Mouse (Mus musculus): ENCODE results near the gene Stard10. TPM values are rescaled to one million over a fixed set of nuclear protein-coding genes. Genes with fewer than 3 reads are reported as not detected.

Stard10 gene
- polyA plus RNA-seq, 1 experiment from 2014 or later, result 74.1 TPM

DNA sequence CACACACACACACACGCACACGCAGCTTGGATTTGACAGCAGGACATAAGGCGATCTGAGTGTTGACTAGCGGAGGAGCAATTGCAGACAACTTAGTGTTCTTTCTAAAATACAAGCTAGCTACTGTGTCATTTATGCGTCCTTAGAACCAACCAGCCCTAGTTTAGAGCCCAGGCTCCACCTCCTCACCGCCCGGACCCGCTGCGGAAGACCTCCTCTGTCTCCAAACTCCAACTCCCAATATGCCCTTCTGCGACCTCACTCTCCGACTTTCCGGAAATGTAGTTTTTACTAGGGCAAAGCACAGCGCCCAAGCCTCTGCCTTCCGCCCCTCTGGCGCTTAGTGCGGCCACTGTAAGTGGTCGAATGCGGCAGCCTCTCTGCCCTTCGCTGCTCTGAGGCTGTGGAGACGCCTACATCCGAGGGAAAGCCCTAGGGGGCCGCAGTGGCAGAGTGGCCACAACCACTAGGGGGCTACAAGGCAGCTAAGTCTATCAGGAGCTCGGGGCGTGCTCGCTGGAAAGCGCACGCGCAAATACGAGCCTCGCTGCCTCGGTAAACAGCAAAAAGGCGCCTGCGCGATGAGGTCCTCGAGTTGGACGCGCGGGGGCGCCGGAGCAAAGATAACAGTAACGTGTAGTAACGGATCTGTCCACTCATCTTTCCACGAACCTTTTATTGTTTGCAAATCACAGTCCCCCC, 6.4 kb upstream of the Stard10 start:
- H3K4me3 ChIP-seq (replicated peaks; ENCODE audit: low read depth, low read length), result peak overlapping the region; percentile 53
- DNase-seq (ENCODE audit: low spot score), result peak; percentile 99
- peak overlapping the region; percentile 57 for H3K4me2 ChIP-seq (ENCODE audit: low read length)
- no peaks in the 10 kb centered on the region for H3K36me3 ChIP-seq (ENCODE audit: insufficient read depth, low read length)
- TF ChIP-seq CTCF (IDR thresholded peaks at IDR 0.05; ENCODE audit: low read depth), result peak; percentile 97
- H3K9me3 ChIP-seq (replicated peaks; ENCODE audit: low read length), result no peaks in the 10 kb centered on the region
- WGBS, result 2% methylated on average over 43 of the region's 43 CpGs
- ATAC-seq (replicated peaks; ENCODE audit: low FRiP score, low read depth), result peak; percentile 95
- H3K4me1 ChIP-seq (replicated peaks; ENCODE audit: insufficient read depth, low read length), result 0 out of 2 replicates have a peak, but pooled peaks cover 6% of the 10 kb centered on the region
- H3K9ac ChIP-seq (ENCODE audit: low read depth, low read length), result peak overlapping the region; percentile 69
- peak overlapping the region; percentile 97 for H3K27ac ChIP-seq
- H3K27me3 ChIP-seq (ENCODE audit: insufficient read depth, low read length), result no peaks in the 10 kb centered on the region

GRCm38 (mm10) chr7:101311061-101311460, 5.8 kb upstream of the Stard10 start:
- H3K27me3 ChIP-seq (ENCODE audit: insufficient read depth, low read length), result no peaks in the 10 kb centered on the region
- ATAC-seq (replicated peaks; ENCODE audit: low FRiP score, low read depth) (no peak), DNase-seq (ENCODE audit: low spot score) (no peak)
- 0 out of 2 replicates have a peak, but pooled peaks cover 6% of the 10 kb centered on the region for H3K4me1 ChIP-seq (replicated peaks; ENCODE audit: insufficient read depth, low read length)
- H3K9me3 ChIP-seq (replicated peaks; ENCODE audit: low read length), result no peaks in the 10 kb centered on the region
- H3K4me3 ChIP-seq (replicated peaks; ENCODE audit: low read depth, low read length), result peak overlapping the region; percentile 53
- H3K27ac ChIP-seq, result 0 out of 2 replicates have a peak overlapping the region, but pooled peaks have one; percentile 97
- WGBS, result 30% methylated on average over 2 of the region's 2 CpGs
- no peaks in the 10 kb centered on the region for H3K36me3 ChIP-seq (ENCODE audit: insufficient read depth, low read length)
- TF ChIP-seq CTCF (IDR thresholded peaks at IDR 0.05; ENCODE audit: low read depth), result no peak
- peak overlapping the region; percentile 57 for H3K4me2 ChIP-seq (ENCODE audit: low read length)
- H3K9ac ChIP-seq (ENCODE audit: low read depth, low read length), result 0 out of 2 replicates have a peak overlapping the region, but pooled peaks have one; percentile 69

DNA sequence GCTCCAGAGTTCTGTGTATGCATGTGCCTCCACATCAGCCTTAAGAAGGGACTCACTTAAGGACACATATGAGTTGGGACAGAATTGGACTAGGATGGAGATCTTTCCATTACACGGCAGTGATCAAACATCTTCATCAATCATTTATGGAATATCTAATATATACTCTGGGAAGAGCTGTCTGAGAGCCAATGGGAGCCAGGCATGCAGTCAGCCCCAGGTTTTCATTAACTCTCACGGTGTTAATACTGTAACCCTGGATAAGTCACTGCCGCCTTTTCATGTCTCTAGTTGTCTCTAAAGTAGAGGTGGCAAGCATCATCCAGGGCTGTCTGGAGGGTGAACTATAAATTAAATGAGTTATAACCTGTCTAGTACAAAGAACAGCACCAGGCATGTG, 3.9 kb upstream of the Stard10 start:
- no peak overlapping the region for H3K4me3 ChIP-seq (replicated peaks; ENCODE audit: low read depth, low read length)

GRCm38 (mm10) chr7:101314396-101314795, 2.5 kb upstream of the Stard10 start:
- WGBS, result 65% methylated on average over 5 of the region's 5 CpGs
- TF ChIP-seq CTCF (IDR thresholded peaks at IDR 0.05; ENCODE audit: low read depth), result no peak
- Histone ChIP-seq H3K9me3 (replicated peaks; ENCODE audit: low read length) (no peaks in the 10 kb centered on the region), H3K4me2 (ENCODE audit: low read length) (no peak overlapping the region), H3K9ac (ENCODE audit: low read depth, low read length) (no peak overlapping the region), H3K4me3 (replicated peaks; ENCODE audit: low read depth, low read length) (no peak overlapping the region), H3K27ac (peak overlapping the region; percentile 31; the same call in 1 of the 2 replicates), H3K36me3 (ENCODE audit: insufficient read depth, low read length) (no peaks in the 10 kb centered on the region), H3K4me1 (replicated peaks; ENCODE audit: insufficient read depth, low read length) (0 out of 2 replicates have a peak, but pooled peaks cover 6% of the 10 kb centered on the region), H3K27me3 (ENCODE audit: insufficient read depth, low read length) (no peaks in the 10 kb centered on the region)
- DNase-seq (ENCODE audit: low spot score) (no peak), ATAC-seq (replicated peaks; ENCODE audit: low FRiP score, low read depth) (no peak)

More for the DNA sequence above, 3.9 kb upstream of the Stard10 start:
- WGBS, result 44% methylated on average over 3 of the region's 3 CpGs
- H3K27ac ChIP-seq, result 0 out of 2 replicates have a peak overlapping the region, but pooled peaks have one; percentile 16
- H3K4me2 ChIP-seq (ENCODE audit: low read length), result no peak overlapping the region
- no peak overlapping the region for H3K9ac ChIP-seq (ENCODE audit: low read depth, low read length)
- H3K4me1 ChIP-seq (replicated peaks; ENCODE audit: insufficient read depth, low read length), result 0 out of 2 replicates have a peak, but pooled peaks cover 6% of the 10 kb centered on the region
- no peaks in the 10 kb centered on the region for H3K36me3 ChIP-seq (ENCODE audit: insufficient read depth, low read length)
- DNase-seq (ENCODE audit: low spot score), result no peak
- no peak for ATAC-seq (replicated peaks; ENCODE audit: low FRiP score, low read depth)
- H3K27me3 ChIP-seq (ENCODE audit: insufficient read depth, low read length), result no peaks in the 10 kb centered on the region
- TF ChIP-seq CTCF (IDR thresholded peaks at IDR 0.05; ENCODE audit: low read depth), result no peak
- H3K9me3 ChIP-seq (replicated peaks; ENCODE audit: low read length), result no peaks in the 10 kb centered on the region

DNA sequence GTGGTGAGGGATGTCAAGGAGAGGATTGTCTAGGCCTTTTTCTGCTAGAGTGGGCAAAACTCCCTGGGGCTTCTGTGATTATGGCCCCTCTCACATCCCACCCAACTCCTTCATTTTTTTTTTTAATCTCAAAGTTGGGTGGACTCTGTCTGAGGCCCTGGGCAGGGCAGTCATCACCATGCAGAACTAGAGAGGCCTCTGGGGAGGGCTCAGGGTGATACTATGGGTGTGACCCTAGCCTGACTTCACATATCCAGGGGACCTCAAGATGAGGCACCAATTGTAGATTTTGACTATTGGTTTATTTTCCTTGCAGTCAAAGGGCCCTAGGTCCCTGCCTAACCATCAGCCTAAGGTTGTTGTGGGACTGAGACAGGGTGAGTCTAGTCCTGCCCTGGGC, 1.2 kb upstream of the Stard10 start:
- Histone ChIP-seq H3K27ac (no peak overlapping the region), H3K27me3 (ENCODE audit: insufficient read depth, low read length) (no peaks in the 10 kb centered on the region), H3K9ac (ENCODE audit: low read depth, low read length) (no peak overlapping the region), H3K4me1 (replicated peaks; ENCODE audit: insufficient read depth, low read length) (peaks cover 13% of the 10 kb centered on the region; the same call in 1 of the 2 replicates), H3K9me3 (replicated peaks; ENCODE audit: low read length) (no peaks in the 10 kb centered on the region), H3K36me3 (ENCODE audit: insufficient read depth, low read length) (no peaks in the 10 kb centered on the region), H3K4me2 (ENCODE audit: low read length) (no peak overlapping the region), H3K4me3 (replicated peaks; ENCODE audit: low read depth, low read length) (no peak overlapping the region)
- DNase-seq (ENCODE audit: low spot score) (no peak), ATAC-seq (replicated peaks; ENCODE audit: low FRiP score, low read depth) (no peak)
- TF ChIP-seq CTCF (IDR thresholded peaks at IDR 0.05; ENCODE audit: low read depth), result no peak

DNA sequence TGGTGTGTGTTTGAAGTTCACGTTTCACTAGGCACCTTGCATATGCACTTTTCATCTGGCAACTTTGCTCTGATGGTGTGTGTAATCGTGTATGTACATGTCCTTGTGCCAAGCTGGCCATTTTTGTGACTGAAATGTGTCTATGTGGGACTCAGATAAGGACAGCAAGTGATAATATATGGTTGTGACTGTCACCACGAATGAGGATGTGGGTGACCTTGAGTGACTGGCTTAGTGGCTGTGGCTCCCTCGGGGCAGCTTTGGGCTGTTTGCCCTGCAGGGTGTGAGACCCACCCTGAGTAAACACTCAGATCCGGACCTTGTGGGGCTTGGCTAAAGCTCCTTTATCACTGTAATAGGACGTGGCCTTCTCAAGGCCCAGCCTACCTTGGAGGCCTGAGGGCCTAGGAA, 290 bp upstream of the Stard10 start:
- no peak overlapping the region for H3K27ac ChIP-seq
- H3K4me1 ChIP-seq (replicated peaks; ENCODE audit: insufficient read depth, low read length), result peaks cover 17% of the 10 kb centered on the region; the same call in 1 of the 2 replicates
- H3K4me3 ChIP-seq (replicated peaks; ENCODE audit: low read depth, low read length), result no peak overlapping the region
- H3K27me3 ChIP-seq (ENCODE audit: insufficient read depth, low read length), result no peaks in the 10 kb centered on the region
- ATAC-seq (replicated peaks; ENCODE audit: low FRiP score, low read depth), result no peak
- 54% methylated on average over 6 of the region's 6 CpGs for WGBS
- no peak overlapping the region for H3K4me2 ChIP-seq (ENCODE audit: low read length)
- H3K9ac ChIP-seq (ENCODE audit: low read depth, low read length), result no peak overlapping the region
- no peaks in the 10 kb centered on the region for H3K9me3 ChIP-seq (replicated peaks; ENCODE audit: low read length)
- H3K36me3 ChIP-seq (ENCODE audit: insufficient read depth, low read length), result no peaks in the 10 kb centered on the region
- no peak for DNase-seq (ENCODE audit: low spot score)
- TF ChIP-seq CTCF (IDR thresholded peaks at IDR 0.05; ENCODE audit: low read depth), result no peak
